Mouse (Mus musculus) stomach, embryonic 14.5 days (tissue): ENCODE results near the gene Aldh16a1. TPM values are rescaled to one million over a fixed set of nuclear protein-coding genes. Genes with fewer than 3 reads are reported as not detected.
"Not testable (repeated sequence)": the region's sequence is repeated elsewhere in the genome, so short reads cannot be mapped to it uniquely, and the experiment has no call there.

Source experiments
- ATAC-seq: fragments of 200-750 bp; cut with Nextera tagmentation; 2 replicates; pipeline ENCODE4 v1.8.0; 2017; ENCODE audit warnings: low read depth, moderate TSS enrichment; ENCODE audit not compliant: insufficient number of reproducible peaks, insufficient read depth, low FRiP score
- H3K27ac ChIP-seq: fragments of 300-500 bp; sonication (generic); 2 replicates; pipeline ENCODE4 v1.5.1; 2014; ENCODE audit warnings: mild to moderate bottlenecking, low read length, moderate library complexity, mixed read lengths
- H3K27me3 ChIP-seq: fragments of 300-500 bp; sonication (generic); 2 replicates; pipeline ENCODE4 v1.6.1; 2014; ENCODE audit warnings: low read length, control low read depth, mixed read lengths; ENCODE audit not compliant: control insufficient read depth, insufficient read depth
- H3K36me3 ChIP-seq: fragments of 300-500 bp; sonication (generic); 2 replicates; pipeline ENCODE4 v1.6.1; 2014; ENCODE audit warnings: mild to moderate bottlenecking, control low read depth, low read length, moderate library complexity, mixed read lengths; ENCODE audit not compliant: control insufficient read depth, insufficient read depth
- H3K4me1 ChIP-seq: fragments of 300-500 bp; sonication (generic); 2 replicates; pipeline ENCODE4 v1.6.1; 2014; ENCODE audit warnings: low read length, control low read depth, mixed read lengths; ENCODE audit not compliant: control insufficient read depth, insufficient read depth
- H3K4me2 ChIP-seq: fragments of 300-500 bp; sonication (generic); replicated peaks from 2 replicates; pipeline ENCODE4 v1.6.1; 2014; ENCODE audit warnings: low read depth, low read length, control low read depth
- H3K4me3 ChIP-seq: fragments of 300-500 bp; sonication (generic); 2 replicates; pipeline ENCODE4 v1.5.1; 2014; ENCODE audit warnings: low read depth, low read length, control low read depth
- H3K9ac ChIP-seq: fragments of 300-500 bp; sonication (generic); replicated peaks from 2 replicates; pipeline ENCODE4 v1.6.1; 2014; ENCODE audit warnings: low read depth, mild to moderate bottlenecking, control low read depth, low read length, moderate library complexity, mixed read lengths
- H3K9me3 ChIP-seq: fragments of 300-500 bp; sonication (generic); 2 replicates; pipeline ENCODE4 v1.6.1; 2016; ENCODE audit warnings: low read depth, low read length, control low read depth; ENCODE audit not compliant: control insufficient read depth
- WGBS: fragments of 180-500 bp; shearing (Covaris S2); extraction: QIAGEN DNeasy Blood & Tissue Kit; methylation state at CpG from one replicate; pipeline ENCODE4 v1.1.7; 2014; 5-methylcytosine and 5-hydroxymethylcytosine counted together
- polyA plus RNA-seq: library from polyadenylated mRNA; unstranded; fragments of >200 nt; fragmentation: Nextera tagmentation; extraction: Ambion mirVana; gene quantifications from 2 replicates; pipeline ENCODE4 v1.2.1, GENCODE M21; 2014

Gene Aldh16a1
- polyA plus RNA-seq, 1 experiment from 2014 or later = 54.1 TPM

DNA sequence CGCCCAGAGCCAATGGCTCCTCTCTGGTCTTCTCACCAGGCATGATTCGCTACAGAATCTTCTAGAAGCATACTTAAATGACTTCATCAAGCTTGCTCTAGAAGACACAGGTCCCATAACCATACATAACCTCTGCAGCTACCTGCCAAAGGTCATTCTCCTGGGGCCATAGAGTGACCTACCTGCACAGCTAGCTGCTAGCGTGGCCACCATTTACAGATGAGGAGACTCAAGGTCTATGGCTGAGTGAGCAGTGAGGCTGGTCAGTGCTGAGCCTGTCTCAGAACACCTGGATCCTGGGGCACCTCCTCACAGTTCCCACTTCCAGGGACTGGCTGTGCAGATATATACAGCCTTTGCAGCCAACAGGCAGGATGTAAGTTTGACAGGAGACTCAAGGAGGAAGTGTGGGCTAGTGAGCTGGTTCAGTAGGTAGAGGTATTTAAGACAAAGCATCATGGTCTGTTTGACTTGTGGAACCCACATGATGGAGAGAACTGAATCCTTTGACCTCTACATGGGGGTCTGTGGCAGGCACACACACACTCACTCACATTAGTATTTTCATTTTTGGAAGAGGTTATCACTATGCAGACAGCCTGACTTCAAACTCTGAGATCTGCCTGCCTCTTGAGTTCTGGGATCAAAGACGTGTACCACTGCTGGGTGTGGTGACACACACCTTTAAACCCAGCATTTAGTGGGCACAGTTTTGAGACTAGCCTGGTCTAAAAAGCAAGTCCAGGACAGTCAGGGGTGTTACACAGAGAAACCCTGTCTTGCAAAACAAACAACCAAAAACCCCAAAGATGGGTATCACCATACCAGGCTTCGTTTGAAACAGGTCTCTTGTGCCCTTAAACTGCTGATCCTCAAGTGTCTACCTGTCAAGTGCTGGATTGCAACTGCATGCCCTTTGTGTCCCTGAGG lies 34.3 kb downstream of the Aldh16a1 start:
- no peaks in the 10 kb centered on the region for H3K9me3 ChIP-seq
- WGBS = 81% methylated on average over 5 of the region's 5 CpGs
- peaks cover 45% of the 10 kb centered on the region for H3K36me3 ChIP-seq
- H3K27me3 ChIP-seq = no peaks in the 10 kb centered on the region
- H3K4me1 ChIP-seq = peaks cover 10% of the 10 kb centered on the region; the same call in 1 of the 2 replicates
- no peak for ATAC-seq
- no peak overlapping the region for H3K4me3 ChIP-seq
- H3K4me2 ChIP-seq = no peak overlapping the region
- no peak overlapping the region for H3K27ac ChIP-seq
- no peak overlapping the region for H3K9ac ChIP-seq

DNA sequence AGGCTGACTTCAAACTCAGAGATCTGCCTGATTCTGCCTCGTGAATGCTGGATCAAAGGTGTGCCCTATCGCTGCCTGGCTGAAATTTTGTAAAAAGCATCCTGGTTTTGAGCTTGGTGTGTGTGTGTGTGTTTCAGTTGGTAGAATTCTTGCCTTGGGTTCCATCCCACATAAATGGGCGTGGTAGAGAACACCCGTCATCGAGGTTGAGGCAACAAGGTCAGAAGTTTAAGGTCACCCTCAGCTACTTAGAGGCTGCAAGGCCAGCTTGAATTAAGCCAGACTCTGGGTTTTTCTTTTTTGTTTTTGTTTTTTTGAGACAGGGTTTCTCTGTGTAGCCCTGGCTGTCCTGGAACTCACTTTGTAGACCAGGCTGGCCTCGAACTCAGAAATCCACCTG lies 36.0 kb downstream of the Aldh16a1 start:
- H3K36me3 ChIP-seq = peaks cover 41% of the 10 kb centered on the region
- no peaks in the 10 kb centered on the region for H3K9me3 ChIP-seq
- H3K27ac ChIP-seq = no peak overlapping the region
- H3K27me3 ChIP-seq = no peaks in the 10 kb centered on the region
- WGBS = 91% methylated on average over 6 of the region's 6 CpGs
- H3K4me1 ChIP-seq = peaks cover 10% of the 10 kb centered on the region; the same call in 1 of the 2 replicates
- no peak for ATAC-seq
- H3K4me2 ChIP-seq = no peak overlapping the region
- H3K9ac ChIP-seq = no peak overlapping the region
- no peak overlapping the region for H3K4me3 ChIP-seq

DNA sequence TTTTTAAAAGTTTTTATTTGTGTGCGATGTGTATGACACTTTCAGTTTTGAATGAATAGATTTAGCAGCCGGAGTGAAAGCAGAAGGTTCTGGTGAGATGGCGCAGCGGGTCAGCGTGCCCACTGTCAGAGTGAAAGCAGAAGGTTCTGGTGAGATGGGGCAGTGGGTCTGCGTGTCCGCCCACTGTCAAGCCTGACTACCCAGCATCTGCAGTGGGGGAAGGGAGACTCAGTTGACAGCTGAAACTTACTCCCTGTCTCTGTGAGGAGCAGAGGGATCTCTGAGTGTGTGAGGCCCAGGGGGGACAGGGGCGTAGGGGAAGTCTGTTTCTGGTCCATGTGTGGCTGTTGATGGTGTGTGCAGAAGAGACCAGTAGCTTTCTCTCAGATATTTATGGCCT lies 36.8 kb downstream of the Aldh16a1 start:
- H3K27me3 ChIP-seq = no peaks in the 10 kb centered on the region
- WGBS = 70% methylated on average over 8 of the region's 8 CpGs
- no peak overlapping the region for H3K4me2 ChIP-seq
- no peaks in the 10 kb centered on the region for H3K9me3 ChIP-seq
- H3K4me1 ChIP-seq = peaks cover 3% of the 10 kb centered on the region; the same call in 1 of the 2 replicates
- H3K4me3 ChIP-seq = no peak overlapping the region
- no peak for ATAC-seq
- H3K9ac ChIP-seq = no peak overlapping the region
- no peak overlapping the region for H3K27ac ChIP-seq
- H3K36me3 ChIP-seq = peaks cover 35% of the 10 kb centered on the region

DNA sequence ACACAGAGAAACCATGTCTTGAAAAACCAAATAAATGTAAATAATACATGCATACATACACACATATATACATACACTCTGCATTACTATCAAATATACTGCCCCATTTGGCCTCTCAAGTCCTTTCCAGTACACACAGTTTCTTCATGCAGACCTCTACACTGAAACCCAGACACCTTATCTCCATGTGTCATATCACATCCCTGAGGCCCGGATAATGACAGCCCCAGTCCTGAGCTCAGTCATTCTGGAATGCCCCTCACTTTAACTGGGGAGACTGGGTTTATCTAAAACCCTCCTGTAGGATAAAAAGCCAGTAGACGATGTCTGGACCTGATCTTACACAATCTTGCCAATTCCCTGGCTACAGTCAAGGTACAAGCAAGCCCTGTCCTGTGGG lies 40.9 kb downstream of the Aldh16a1 start:
- no peaks in the 10 kb centered on the region for H3K36me3 ChIP-seq
- H3K27me3 ChIP-seq = no peaks in the 10 kb centered on the region
- H3K4me1 ChIP-seq = no peaks in the 10 kb centered on the region
- no peak overlapping the region for H3K4me2 ChIP-seq
- WGBS = 75% methylated on average over 2 of the region's 2 CpGs
- no peak overlapping the region for H3K27ac ChIP-seq
- no peak for ATAC-seq
- no peak overlapping the region for H3K4me3 ChIP-seq
- H3K9ac ChIP-seq = no peak overlapping the region
- H3K9me3 ChIP-seq = no peaks in the 10 kb centered on the region

DNA sequence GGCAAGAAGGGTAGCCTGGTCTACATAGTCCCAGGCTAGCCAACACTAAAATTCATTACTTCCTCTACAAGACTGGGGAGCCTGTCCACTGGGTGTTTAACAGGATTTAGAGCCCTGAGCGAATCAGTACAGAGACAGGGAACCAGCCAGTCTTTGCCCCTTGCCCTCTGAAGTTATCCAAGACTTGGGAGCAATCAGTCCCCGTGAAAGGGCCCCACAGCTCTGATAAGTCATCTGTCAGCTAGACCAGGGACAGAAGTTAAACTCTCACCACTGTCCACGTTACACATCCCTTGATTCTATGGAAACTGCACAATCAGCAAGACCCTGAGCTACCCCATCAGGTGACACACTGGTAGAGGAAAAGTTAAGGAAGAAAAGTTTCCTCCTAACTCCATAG lies 41.9 kb downstream of the Aldh16a1 start:
- H3K27ac ChIP-seq = no peak overlapping the region
- no peaks in the 10 kb centered on the region for H3K36me3 ChIP-seq
- H3K4me2 ChIP-seq = no peak overlapping the region
- no peak overlapping the region for H3K4me3 ChIP-seq
- WGBS = 42% methylated on average over 3 of the region's 3 CpGs
- no peaks in the 10 kb centered on the region for H3K9me3 ChIP-seq
- H3K27me3 ChIP-seq = no peaks in the 10 kb centered on the region
- no peak for ATAC-seq
- H3K4me1 ChIP-seq = no peaks in the 10 kb centered on the region
- no peak overlapping the region for H3K9ac ChIP-seq

DNA sequence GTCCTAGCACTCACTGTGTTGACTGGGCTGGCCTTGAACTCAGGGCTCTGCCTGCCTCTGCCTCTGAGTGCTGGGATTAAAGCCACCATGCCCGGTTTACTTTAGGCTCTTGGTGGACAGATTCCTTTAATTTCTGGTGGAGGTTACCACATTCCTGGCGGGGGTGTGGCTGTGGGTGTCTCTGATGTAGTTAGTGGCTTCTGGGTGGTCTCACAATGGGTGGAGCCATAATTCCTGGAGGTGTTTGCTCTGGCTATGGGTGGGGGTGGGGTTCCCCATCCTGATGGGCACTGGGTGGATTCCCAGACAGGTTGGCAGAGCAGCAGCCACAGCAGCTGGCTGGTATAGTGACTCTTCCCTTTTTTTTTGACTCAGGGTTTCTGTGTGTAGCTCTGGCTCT lies 42.4 kb downstream of the Aldh16a1 start:
- Histone ChIP-seq H3K9me3 (no peaks in the 10 kb centered on the region), H3K27ac (no peak overlapping the region), H3K27me3 (no peaks in the 10 kb centered on the region), H3K36me3 (no peaks in the 10 kb centered on the region), H3K4me2 (no peak overlapping the region), H3K4me1 (no peaks in the 10 kb centered on the region), H3K9ac (no peak overlapping the region), H3K4me3 (no peak overlapping the region)
- ATAC-seq = no peak
- 59% methylated on average over 2 of the region's 2 CpGs for WGBS

DNA sequence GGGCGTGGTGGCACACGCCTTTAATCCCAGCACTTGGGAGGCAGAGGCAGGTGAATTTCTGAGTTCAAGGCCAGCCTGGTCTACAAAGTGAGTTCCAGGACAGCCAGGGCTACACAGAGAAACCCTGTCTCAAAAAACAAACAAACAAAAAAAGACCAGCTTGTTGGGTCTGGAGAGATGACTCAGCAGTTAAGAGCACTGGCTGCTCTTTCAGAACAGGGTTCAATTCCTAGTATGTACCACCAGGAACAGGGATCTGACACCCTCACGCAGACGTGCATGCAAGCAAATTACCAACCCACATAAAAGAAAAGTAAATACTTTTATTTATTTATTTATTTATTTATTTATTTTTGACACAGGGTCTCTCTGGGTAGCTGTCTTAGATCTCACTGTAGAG lies 44.3 kb downstream of the Aldh16a1 start:
- not testable (repeated sequence) for H3K4me3 ChIP-seq, H3K27ac ChIP-seq, ATAC-seq, H3K36me3 ChIP-seq, H3K4me1 ChIP-seq, H3K27me3 ChIP-seq, H3K4me2 ChIP-seq, H3K9me3 ChIP-seq, H3K9ac ChIP-seq
- WGBS = 92% methylated on average over 4 of the region's 4 CpGs

DNA sequence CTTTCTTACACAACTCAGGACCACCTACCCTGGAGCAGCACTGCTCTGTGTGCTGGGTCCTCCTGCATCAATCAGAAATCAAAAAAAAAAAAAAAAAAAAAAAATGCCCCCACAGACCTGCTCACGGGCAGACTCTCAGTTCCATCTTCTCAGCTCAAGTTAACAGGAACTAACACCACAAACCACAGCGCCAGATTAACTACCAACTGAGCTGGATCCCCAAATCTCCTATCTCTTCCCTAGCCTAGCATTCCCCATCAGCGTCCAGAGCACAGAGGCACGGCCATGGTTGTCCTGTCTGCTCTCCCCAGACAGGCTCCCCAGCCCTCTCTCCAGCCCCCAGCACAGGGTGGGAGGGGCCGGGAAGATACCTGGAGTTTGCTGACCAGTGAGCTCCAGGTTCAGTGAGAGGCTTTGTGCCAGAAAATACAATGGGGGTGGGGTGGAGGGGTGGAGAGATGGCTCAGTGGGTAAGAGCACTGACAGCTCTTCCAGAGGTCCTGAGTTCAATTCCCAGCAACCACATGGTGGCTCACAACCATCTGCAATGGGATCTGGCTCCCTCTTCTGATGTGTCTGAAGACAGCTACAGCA lies 47.2 kb downstream of the Aldh16a1 start:
- no peak for ATAC-seq
- Histone ChIP-seq H3K4me1 (peaks cover 23% of the 10 kb centered on the region), H3K9me3 (no peaks in the 10 kb centered on the region), H3K27ac (no peak overlapping the region), H3K9ac (no peak overlapping the region), H3K27me3 (no peaks in the 10 kb centered on the region), H3K4me2 (no peak overlapping the region), H3K4me3 (no peak overlapping the region), H3K36me3 (no peaks in the 10 kb centered on the region)
- WGBS = 57% methylated on average over 5 of the region's 5 CpGs
